Mouse (Mus musculus): ENCODE data around the gene Safb2.

Gene Safb2

DNA sequence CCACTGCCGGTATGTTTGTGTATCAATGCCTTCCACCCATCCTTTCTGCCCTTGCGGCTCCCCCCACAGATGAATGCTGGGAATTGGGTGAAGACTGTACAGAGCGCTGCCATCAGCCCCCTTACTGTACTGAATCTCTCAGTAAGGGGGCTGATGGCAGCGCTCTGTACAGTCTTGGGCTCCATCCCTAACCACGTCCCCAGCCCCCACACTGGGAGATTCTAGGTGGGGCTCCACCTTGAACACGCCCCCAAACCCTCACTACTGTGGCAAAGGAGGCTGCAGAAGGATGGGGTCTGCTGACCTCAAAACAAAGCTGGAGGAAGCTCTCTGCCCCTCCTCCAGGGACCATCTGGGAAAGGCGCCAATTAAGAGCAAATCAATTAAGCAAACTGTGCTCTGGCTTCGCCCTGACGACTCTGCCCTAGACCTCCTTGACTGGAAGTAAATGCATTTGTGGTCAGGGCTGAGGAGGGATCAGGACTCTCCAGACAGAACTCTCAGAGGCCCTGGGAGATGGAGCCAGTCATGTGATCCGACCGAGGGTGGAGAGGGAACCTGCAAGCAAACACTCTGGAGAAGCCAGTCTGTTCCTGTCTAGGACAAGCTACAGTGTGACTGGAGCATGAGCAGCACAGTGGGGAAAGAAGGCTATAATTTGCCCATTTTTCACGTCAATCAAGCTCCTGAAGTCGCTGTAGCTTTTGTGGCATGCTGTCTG is 68.5 kb downstream of the Safb2 start:
- peak; percentile 58 for DNase-seq

DNA sequence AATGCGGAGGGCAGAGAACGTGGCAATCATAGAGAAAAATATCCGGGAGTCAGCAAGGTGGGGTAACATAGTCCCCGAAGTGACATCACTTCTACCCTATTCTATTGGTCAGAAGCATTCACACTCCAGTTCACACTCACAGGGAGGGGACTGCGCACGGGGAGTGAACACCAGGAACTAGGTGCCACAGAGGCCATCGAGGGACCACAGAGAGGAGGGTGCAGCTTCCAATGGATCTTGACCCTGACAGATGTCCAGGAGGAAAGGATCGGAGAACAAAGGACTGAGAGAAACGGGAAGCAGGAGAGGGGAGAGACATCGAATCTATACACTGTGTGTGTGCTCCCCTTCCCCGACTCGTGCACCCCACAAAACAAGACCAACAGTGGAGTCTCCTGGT is 69.5 kb downstream of the Safb2 start:
- DNase-seq, result no peak

DNA sequence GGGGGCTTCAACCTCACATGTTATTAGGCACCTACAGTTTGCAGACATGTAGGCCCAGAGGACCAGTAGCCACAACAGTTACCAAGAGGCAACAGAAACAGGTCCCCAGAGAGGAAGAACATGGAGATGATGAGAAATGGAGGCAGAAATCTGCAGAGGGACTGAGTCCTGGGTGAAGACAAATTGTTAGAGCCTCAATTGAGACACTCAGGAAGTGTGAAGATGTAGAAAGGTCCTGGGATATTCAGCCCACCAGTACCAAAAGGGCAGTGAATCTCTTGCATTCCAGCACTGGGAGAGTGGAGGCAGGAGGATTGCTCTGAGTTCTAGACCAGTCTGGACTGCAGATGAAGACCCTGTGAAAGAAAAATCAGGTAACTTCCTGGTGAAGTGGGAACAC is 70.1 kb downstream of the Safb2 start:
- DNase-seq, result no peak

DNA sequence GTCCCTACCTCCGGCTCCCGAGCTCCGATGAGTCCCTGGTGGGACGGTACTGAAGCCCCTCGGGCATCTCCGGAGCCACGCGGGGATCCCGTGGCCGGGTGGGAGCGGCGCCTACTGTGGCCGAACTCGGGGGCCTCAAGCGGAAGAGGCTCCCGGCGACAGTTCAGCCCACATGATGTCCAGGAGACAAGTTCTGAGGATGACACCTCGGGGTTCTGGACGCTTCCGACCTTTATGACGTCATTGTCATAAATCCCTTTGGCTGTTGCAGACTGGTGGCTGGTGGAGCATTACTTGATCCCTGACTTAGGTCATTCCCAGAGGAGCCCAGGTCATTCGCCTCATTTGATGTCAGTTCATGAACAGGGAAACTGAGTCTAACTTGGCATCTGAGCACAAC is 72.1 kb downstream of the Safb2 start, which contains the start of gene Znrf4:
Gene Znrf4 (minus strand): TSS at position 122 of the 400 bp plus-strand sequence.
- DNase-seq, result no peak

DNA sequence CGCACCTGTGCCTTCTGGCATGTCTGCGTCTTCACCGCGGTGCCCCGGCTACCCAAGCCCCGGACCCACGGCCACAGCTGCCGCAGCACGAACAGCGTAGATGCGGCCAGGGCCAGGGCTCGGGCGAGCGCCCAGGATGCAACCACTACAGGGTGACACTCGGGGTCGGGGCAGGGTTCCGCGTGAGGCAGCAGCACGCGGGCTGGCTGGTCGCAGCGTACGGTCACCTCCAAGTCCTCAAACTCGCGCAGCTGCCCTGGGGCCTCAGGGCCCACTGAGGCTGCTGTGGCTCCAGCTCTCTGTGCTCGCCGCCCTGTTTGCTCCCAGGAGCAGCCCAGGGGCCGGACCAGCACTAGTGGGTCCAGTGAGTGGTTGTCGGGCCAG is 72.7 kb downstream of the Safb2 start:
- no peak for DNase-seq

DNA sequence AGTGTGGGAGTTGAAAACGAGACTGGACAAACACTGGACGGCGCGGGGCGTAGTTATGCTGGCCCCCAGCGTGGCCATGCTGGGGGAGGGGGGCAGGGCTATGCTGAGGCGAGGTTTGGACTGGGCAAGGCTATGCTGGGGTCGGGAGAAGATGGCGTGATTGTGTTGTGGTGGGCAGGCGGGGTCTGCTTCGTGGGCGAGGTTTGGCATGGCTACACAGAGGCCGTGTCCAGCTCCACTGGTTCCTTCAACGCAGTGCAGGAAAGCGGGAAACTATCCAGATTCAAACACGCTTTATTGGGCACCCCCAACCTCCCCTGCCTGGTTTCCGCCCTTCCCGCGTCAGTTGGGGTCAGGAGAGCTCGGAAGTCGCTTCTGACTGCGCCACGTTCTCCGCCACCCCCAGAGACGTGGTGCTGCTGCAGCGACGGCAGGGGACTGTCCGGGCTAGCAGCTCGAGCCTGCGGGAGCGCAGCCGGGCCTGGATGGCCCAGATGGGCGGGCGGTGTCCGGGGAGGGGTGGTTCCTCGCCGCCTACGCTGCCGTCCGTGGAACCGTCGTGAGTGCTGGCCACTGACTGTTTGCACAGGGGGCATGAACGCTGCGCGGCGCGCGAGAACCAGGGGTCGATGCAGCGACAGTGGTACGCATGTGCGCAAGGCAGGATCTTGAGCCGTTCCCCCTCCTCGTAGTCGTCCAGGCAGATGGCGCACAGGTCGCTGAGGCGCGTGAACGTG is 73.2 kb downstream of the Safb2 start:
- DNase-seq, result peak; percentile 33

All from embryo, embryonic 11 days (tissue).